Mouse (Mus musculus): ENCODE measurements around the gene Myh14. TPM values are rescaled to one million over a fixed set of nuclear protein-coding genes. Genes with fewer than 3 reads are reported as not detected.

The Myh14 gene
- polyA plus RNA-seq, 1 experiment from 2014 or later: 1.5 TPM

DNA sequence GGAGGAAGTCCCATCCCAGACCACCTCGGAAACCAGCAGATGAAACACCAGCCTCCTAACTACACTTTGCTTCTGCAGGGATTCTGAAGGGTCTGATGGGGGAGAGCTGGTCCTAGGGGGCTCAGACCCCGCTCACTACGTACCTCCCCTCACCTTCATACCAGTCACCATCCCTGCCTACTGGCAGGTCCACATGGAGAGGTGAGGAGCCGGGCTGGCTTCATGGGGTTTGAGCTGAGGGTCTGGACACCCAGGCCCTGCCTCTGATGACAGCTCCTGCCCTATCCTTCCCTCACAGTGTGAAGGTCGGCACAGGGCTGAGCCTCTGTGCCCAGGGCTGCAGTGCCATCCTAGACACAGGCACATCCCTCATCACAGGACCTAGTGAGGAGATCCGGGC is 85.7 kb downstream of the Myh14 start:
- no peak overlapping the region for H3K9ac ChIP-seq (replicated peaks)
- no peaks in the 10 kb centered on the region for H3K9me3 ChIP-seq
- no peak overlapping the region for H3K4me3 ChIP-seq
- no peaks in the 10 kb centered on the region for H3K36me3 ChIP-seq
- no peak for ATAC-seq (replicated peaks)
- H3K4me1 ChIP-seq: peaks cover 29% of the 10 kb centered on the region
- WGBS: 91% methylated on average over 6 of the region's 6 CpGs
- no peak overlapping the region for H3K27ac ChIP-seq (replicated peaks)
- no peak overlapping the region for H3K4me2 ChIP-seq (replicated peaks)
- peaks cover 12% of the 10 kb centered on the region; the same call in 1 of the 2 replicates for H3K27me3 ChIP-seq

DNA sequence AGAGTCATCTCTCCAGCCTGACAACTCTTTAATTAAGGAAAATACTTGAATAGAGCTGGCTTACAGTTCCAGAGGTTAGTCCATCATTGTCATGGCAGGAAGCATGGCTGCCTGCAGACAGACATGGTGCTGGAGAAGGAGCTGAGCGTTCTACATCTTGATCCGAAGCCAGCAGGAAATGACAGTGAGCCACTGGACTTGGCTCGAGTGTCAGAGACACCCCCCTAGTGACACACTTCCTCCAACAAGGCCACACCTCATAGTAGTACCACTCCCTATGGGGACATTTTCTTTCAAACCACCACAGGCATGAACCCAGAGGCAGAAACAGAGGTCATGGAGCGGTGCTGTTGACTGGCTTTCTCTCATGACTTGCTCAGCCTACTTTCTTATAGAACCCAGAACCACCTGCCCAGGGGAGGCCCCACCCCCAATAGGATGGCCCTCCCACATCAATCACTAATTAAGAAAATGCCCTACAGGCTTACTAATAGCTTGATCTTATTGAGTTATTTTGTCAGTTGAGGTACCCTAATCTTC is 86.3 kb downstream of the Myh14 start:
- Histone ChIP-seq H3K4me2 (replicated peaks) (no peak overlapping the region), H3K27ac (replicated peaks) (no peak overlapping the region), H3K9me3 (no peaks in the 10 kb centered on the region), H3K9ac (replicated peaks) (no peak overlapping the region), H3K4me1 (peaks cover 23% of the 10 kb centered on the region), H3K36me3 (no peaks in the 10 kb centered on the region), H3K27me3 (peaks cover 12% of the 10 kb centered on the region; the same call in 1 of the 2 replicates), H3K4me3 (no peak overlapping the region)
- ATAC-seq (replicated peaks): no peak
- 82% methylated on average over 4 of the region's 4 CpGs for WGBS

GRCm38 (mm10) chr7:44583146-44583545 is 87.5 kb downstream of the Myh14 start:
- no peaks in the 10 kb centered on the region for H3K9me3 ChIP-seq
- H3K27ac ChIP-seq (replicated peaks): no peak overlapping the region
- H3K9ac ChIP-seq (replicated peaks): no peak overlapping the region
- no peak overlapping the region for H3K4me2 ChIP-seq (replicated peaks)
- H3K4me3 ChIP-seq: no peak overlapping the region
- no peaks in the 10 kb centered on the region for H3K36me3 ChIP-seq
- 100% methylated on average over 1 of the region's 1 CpGs for WGBS
- H3K27me3 ChIP-seq: peaks cover 12% of the 10 kb centered on the region; the same call in 1 of the 2 replicates
- ATAC-seq (replicated peaks): no peak
- H3K4me1 ChIP-seq: peaks cover 12% of the 10 kb centered on the region

DNA sequence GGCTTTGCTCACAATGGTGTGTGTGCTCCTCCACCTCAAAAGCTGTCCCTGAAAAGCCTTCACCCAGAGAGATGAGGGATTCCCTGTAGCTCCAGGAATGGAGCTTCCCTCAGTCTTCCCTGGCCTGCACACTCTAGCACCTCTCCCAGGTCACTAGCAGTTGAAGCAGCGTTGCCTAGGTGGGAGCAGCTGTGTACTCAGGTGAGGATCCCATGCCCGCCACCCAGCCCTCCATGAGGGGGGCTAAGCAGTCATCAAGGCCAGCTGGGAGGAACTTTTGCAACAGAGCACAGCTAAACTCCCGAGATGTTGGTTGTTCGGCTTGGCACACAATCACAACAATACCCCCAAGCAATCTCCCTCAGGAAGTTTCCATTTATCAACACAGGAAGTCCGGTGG is 87.9 kb downstream of the Myh14 start:
- Histone ChIP-seq H3K27ac (replicated peaks) (no peak overlapping the region), H3K36me3 (no peaks in the 10 kb centered on the region), H3K27me3 (peaks cover 10% of the 10 kb centered on the region; the same call in 1 of the 2 replicates), H3K4me3 (no peak overlapping the region), H3K9ac (replicated peaks) (no peak overlapping the region), H3K9me3 (no peaks in the 10 kb centered on the region), H3K4me1 (peaks cover 8% of the 10 kb centered on the region), H3K4me2 (replicated peaks) (no peak overlapping the region)
- WGBS: 85% methylated on average over 5 of the region's 5 CpGs
- ATAC-seq (replicated peaks): no peak

DNA sequence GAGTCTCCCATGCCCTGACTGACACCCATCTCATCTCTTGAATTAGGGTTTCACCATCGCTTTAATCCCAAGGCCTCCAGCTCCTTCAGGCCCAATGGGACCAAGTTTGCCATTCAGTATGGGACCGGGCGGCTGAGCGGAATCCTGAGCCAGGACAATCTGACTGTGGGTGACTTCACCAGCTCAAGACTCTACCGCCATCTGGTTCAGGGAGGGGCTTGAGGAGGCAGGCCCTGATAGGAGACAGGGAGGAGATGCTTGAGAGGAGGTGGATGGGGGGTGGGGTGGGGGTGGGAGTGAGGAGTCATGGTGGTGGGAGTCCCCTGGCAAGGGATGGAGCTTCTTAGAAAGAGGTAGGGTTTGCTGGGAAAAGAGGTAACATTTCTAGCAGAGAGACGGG is 89.0 kb downstream of the Myh14 start:
- Histone ChIP-seq H3K9ac (replicated peaks) (no peak overlapping the region), H3K4me3 (no peak overlapping the region), H3K4me2 (replicated peaks) (no peak overlapping the region), H3K36me3 (no peaks in the 10 kb centered on the region), H3K27ac (replicated peaks) (no peak overlapping the region), H3K27me3 (0 out of 2 replicates have a peak, but pooled peaks cover 3% of the 10 kb centered on the region), H3K9me3 (no peaks in the 10 kb centered on the region), H3K4me1 (no peaks in the 10 kb centered on the region)
- 87% methylated on average over 6 of the region's 6 CpGs for WGBS
- ATAC-seq (replicated peaks): no peak

DNA sequence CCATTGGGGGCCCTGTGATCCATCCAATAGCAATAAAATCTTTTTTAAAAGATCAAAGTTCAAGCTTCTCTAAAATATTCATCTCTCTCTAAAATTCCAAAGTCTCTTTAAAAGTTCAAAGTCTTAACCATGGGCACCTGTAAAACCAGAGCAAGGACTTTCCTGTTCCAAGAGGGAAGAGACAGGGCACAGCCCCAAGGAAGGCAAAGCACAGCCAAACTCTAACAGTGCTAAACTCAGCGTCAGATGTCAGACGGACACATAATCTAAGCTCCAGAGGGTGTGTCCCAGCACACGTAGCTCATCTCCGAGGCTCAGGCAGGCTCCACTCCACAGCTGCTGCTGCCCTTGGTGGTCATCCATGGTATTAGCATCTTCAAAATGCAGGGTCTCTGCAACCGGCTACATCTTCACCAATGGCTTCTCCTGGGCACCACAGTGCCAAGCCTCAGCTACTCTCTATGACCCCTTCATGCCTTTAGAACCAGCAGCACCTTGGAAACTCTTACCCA is 94.3 kb downstream of the Myh14 start:
- Histone ChIP-seq H3K4me3 (no peak overlapping the region), H3K9me3 (no peaks in the 10 kb centered on the region), H3K27ac (replicated peaks) (no peak overlapping the region), H3K4me1 (no peaks in the 10 kb centered on the region), H3K9ac (replicated peaks) (no peak overlapping the region), H3K27me3 (no peaks in the 10 kb centered on the region), H3K4me2 (replicated peaks) (no peak overlapping the region), H3K36me3 (no peaks in the 10 kb centered on the region)
- no peak for ATAC-seq (replicated peaks)
- 59% methylated on average over 5 of the region's 5 CpGs for WGBS

DNA sequence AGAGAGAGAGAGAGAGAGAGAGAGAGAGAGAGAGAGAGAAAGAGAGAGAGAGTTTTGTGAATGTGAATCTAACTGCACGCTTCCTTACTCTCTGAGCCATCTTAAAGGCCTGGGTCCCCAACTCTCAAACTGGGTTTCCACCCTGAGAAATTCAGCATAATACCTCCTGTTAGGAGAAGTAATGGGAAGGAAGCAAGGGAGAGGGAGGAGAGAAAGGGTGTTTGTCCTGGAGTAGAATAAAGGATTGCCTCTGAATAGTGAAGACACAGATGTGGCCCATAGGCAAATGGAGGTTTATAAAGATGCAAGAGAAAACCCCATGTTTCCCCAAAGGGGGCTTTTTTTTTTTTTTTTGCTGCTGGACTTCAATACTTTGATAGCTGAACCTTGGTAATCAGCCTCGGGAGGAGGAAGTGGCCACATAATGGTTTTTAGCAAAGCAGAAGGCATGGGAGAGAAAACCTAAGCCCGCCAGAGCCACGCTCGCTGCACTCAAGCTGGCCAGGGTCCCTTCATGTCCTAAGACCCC is 97.6 kb downstream of the Myh14 start:
- H3K4me1 ChIP-seq: no peaks in the 10 kb centered on the region
- H3K27ac ChIP-seq (replicated peaks): no peak overlapping the region
- H3K9me3 ChIP-seq: no peaks in the 10 kb centered on the region
- ATAC-seq (replicated peaks): no peak
- 79% methylated on average over 5 of the region's 5 CpGs for WGBS
- H3K4me2 ChIP-seq (replicated peaks): no peak overlapping the region
- H3K36me3 ChIP-seq: no peaks in the 10 kb centered on the region
- no peak overlapping the region for H3K9ac ChIP-seq (replicated peaks)
- H3K27me3 ChIP-seq: no peaks in the 10 kb centered on the region
- H3K4me3 ChIP-seq: no peak overlapping the region

DNA sequence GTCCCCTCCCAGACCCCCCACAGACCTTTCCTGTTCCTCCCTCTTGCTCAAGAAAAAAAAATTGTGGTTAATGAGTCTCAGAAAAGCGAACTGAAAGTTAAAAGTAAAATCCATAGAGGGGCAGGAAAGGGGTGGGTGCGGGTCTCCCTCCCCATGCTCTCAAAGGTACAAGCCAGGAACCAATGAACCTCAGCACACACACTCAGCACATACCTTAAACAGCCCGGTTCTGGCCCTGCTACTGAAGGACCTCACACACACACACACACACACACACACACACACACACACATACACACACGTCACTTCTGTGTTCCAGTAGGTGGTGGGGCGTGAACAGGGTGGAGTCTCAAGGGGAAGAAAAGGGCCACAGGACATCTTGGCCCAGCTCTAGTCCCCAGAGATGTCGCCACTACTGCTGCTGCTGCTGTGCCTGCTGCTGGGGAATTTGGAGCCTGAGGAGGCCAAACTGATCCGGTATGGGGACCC is 98.4 kb downstream of the Myh14 start, which contains the start of gene Napsa:
Gene Napsa, plus strand, starts transcription at position 168 of the 489 bp plus-strand sequence.
- Histone ChIP-seq H3K9ac (replicated peaks) (no peak within 1 kb of the TSS), H3K9me3 (no peaks in the 10 kb centered on the region), H3K4me1 (no peaks in the 10 kb centered on the region), H3K27me3 (no peaks in the 10 kb centered on the region), H3K36me3 (no peaks in the 10 kb centered on the region), H3K4me2 (replicated peaks) (no peak within 1 kb of the TSS), H3K27ac (replicated peaks) (no peak within 1 kb of the TSS), H3K4me3 (no peak within 1 kb of the TSS)
- no peak for ATAC-seq (replicated peaks)
- 25% methylated on average over 7 of the region's 7 CpGs for WGBS

DNA sequence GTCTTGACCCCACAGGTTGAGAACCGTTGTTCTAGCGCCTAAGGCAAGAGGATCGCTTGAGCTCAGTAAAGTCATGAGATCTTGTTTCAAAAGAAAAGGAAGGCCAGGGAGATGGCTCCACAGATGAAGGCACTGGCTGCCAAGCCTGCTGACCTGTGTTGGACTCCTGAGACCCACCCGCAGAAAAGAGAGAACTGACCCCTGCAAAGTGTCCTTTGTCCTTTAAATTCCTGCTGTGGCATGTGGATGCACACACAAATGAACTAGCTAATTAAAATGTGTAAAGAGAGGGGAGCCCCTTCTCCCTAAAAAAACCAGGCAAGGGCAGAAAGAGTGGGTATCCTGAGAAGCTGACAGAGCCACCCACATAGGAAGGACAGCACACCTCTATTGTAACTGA is 98.8 kb downstream of the Myh14 start:
- H3K36me3 ChIP-seq: no peaks in the 10 kb centered on the region
- no peak for ATAC-seq (replicated peaks)
- no peaks in the 10 kb centered on the region for H3K27me3 ChIP-seq
- no peak overlapping the region for H3K4me3 ChIP-seq
- H3K9ac ChIP-seq (replicated peaks): no peak overlapping the region
- H3K4me1 ChIP-seq: no peaks in the 10 kb centered on the region
- no peak overlapping the region for H3K4me2 ChIP-seq (replicated peaks)
- H3K27ac ChIP-seq (replicated peaks): no peak overlapping the region
- WGBS: 32% methylated on average over 4 of the region's 4 CpGs
- H3K9me3 ChIP-seq: no peaks in the 10 kb centered on the region

- no peaks in the 10 kb centered on the region for H3K9me3 ChIP-seq
- 82% methylated on average over 6 of the region's 6 CpGs for WGBS
- no peak overlapping the region for H3K4me3 ChIP-seq
- H3K36me3 ChIP-seq: no peaks in the 10 kb centered on the region
- no peak overlapping the region for H3K27ac ChIP-seq (replicated peaks)
- H3K9ac ChIP-seq (replicated peaks): no peak overlapping the region
- ATAC-seq (replicated peaks): no peak
- H3K27me3 ChIP-seq: no peaks in the 10 kb centered on the region
- no peaks in the 10 kb centered on the region for H3K4me1 ChIP-seq
- no peak overlapping the region for H3K4me2 ChIP-seq (replicated peaks)
Measured at GRCm38 (mm10) chr7:44570989-44571388, 99.7 kb downstream of the Myh14 start.

GRCm38 (mm10) chr7:44568803-44569202 is 101.8 kb downstream of the Myh14 start:
- no peak overlapping the region for H3K4me2 ChIP-seq (replicated peaks)
- no peak overlapping the region for H3K9ac ChIP-seq (replicated peaks)
- no peaks in the 10 kb centered on the region for H3K4me1 ChIP-seq
- H3K27ac ChIP-seq (replicated peaks): no peak overlapping the region
- H3K27me3 ChIP-seq: no peaks in the 10 kb centered on the region
- no peak overlapping the region for H3K4me3 ChIP-seq
- H3K9me3 ChIP-seq: no peaks in the 10 kb centered on the region
- 77% methylated on average over 9 of the region's 9 CpGs for WGBS
- ATAC-seq (replicated peaks): no peak
- H3K36me3 ChIP-seq: no peaks in the 10 kb centered on the region

GRCm38 (mm10) chr7:44565414-44565813 is 105.2 kb downstream of the Myh14 start:
- no peak overlapping the region for H3K27ac ChIP-seq (replicated peaks)
- ATAC-seq (replicated peaks): no peak
- WGBS: 74% methylated on average over 6 of the region's 6 CpGs
- no peak overlapping the region for H3K9ac ChIP-seq (replicated peaks)
- H3K27me3 ChIP-seq: no peaks in the 10 kb centered on the region
- no peaks in the 10 kb centered on the region for H3K9me3 ChIP-seq
- H3K4me1 ChIP-seq: no peaks in the 10 kb centered on the region
- H3K36me3 ChIP-seq: no peaks in the 10 kb centered on the region
- H3K4me3 ChIP-seq: no peak overlapping the region
- H3K4me2 ChIP-seq (replicated peaks): no peak overlapping the region

DNA sequence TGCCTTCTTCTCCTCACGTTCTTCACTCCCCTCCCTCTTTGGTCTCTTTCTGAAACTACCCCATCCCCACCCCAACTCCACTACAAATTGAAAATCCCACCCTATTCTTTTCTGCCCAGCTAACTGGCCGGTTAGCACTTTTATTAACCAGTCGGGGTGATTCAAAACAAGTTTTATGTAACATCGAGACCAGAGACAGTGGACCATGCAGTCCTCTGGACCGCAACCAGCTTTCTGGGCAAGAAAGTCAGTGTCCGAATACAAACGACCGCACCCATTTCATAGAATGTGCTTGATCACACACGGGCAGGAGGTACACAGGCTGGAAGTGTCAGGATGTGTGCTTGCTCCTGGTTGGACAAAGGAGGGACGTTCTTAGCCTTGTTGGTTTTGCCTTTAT is 106.2 kb downstream of the Myh14 start:
- 85% methylated on average over 10 of the region's 10 CpGs for WGBS
- no peak overlapping the region for H3K27ac ChIP-seq (replicated peaks)
- ATAC-seq (replicated peaks): no peak

More for the DNA sequence above, 106.2 kb downstream of the Myh14 start:
- Histone ChIP-seq H3K4me3 (no peak overlapping the region), H3K4me2 (replicated peaks) (no peak overlapping the region), H3K36me3 (no peaks in the 10 kb centered on the region), H3K27me3 (no peaks in the 10 kb centered on the region), H3K9ac (replicated peaks) (no peak overlapping the region), H3K9me3 (no peaks in the 10 kb centered on the region), H3K4me1 (no peaks in the 10 kb centered on the region)
